Mouse (Mus musculus) regulatory T cell (primary cell): ENCODE data around the gene Acaca.

Experiments
- in situ Hi-C: fragments of 300-600 bp; cut with MboI, MseI; formaldehyde crosslinking; loops from one replicate; pipeline ENCODE4 v1.15.1; 2025; ENCODE audit warnings: high pct_unique_total_duplicates

The Acaca gene

GRCm38 (mm10) chr11:84210876-84211275 lies 81.4 kb downstream of the Acaca start:
- in situ Hi-C loops: no loop called here

GRCm38 (mm10) chr11:84218951-84219350 lies 89.5 kb downstream of the Acaca start:
- in situ Hi-C loops: no loop called here

GRCm38 (mm10) chr11:84243562-84243961 lies 114.1 kb downstream of the Acaca start:
- in situ Hi-C loops: no loop called here

- in situ Hi-C loops: no loop called here
Measured at GRCm38 (mm10) chr11:84247370-84247769, 117.9 kb downstream of the Acaca start.

GRCm38 (mm10) chr11:84251170-84251569 lies 121.7 kb downstream of the Acaca start:
- in situ Hi-C loops: no loop called here

- in situ Hi-C loops: no loop called here
Measured at GRCm38 (mm10) chr11:84252425-84252824, 123.0 kb downstream of the Acaca start.

GRCm38 (mm10) chr11:84255879-84256278 lies 126.4 kb downstream of the Acaca start:
- in situ Hi-C loops: no loop called here

GRCm38 (mm10) chr11:84258053-84258710 lies 128.7 kb downstream of the Acaca start:
- in situ Hi-C loops: no loop called here

GRCm38 (mm10) chr11:84264490-84264889 lies 135.0 kb downstream of the Acaca start:
- in situ Hi-C loops: no loop called here

GRCm38 (mm10) chr11:84268068-84268467 lies 138.6 kb downstream of the Acaca start:
- in situ Hi-C loops: no loop called here

GRCm38 (mm10) chr11:84270511-84270910 lies 141.0 kb downstream of the Acaca start:
- in situ Hi-C loops: loop anchor here (10.0 kb wide), 1 partner anchor 544 kb away; the partner anchor contains the start of gene Mrm1

- in situ Hi-C loops: loop anchor here (10.0 kb wide), 1 partner anchor 543 kb away; the partner anchor contains the start of gene Mrm1
Measured at GRCm38 (mm10) chr11:84271948-84272347, 142.5 kb downstream of the Acaca start.

- in situ Hi-C loops: loop anchor here (10.0 kb wide), 1 partner anchor 542 kb away; the partner anchor contains the start of gene Mrm1
Measured at GRCm38 (mm10) chr11:84272574-84272973, 143.1 kb downstream of the Acaca start.

GRCm38 (mm10) chr11:84276979-84277378 lies 147.5 kb downstream of the Acaca start:
- in situ Hi-C loops: loop anchor here (5.0 to 10.0 kb wide), 2 partner anchors 45 to 538 kb away; partner anchors contain the start of gene Mrm1

- in situ Hi-C loops: no loop called here
Measured at GRCm38 (mm10) chr11:84281280-84281679, 151.8 kb downstream of the Acaca start.

- in situ Hi-C loops: no loop called here
Measured at GRCm38 (mm10) chr11:84282944-84283703, 153.7 kb downstream of the Acaca start.

GRCm38 (mm10) chr11:84290781-84291180 lies 161.3 kb downstream of the Acaca start:
- in situ Hi-C loops: no loop called here

- in situ Hi-C loops: no loop called here
Measured at GRCm38 (mm10) chr11:84292532-84292931, 163.1 kb downstream of the Acaca start.

GRCm38 (mm10) chr11:84293288-84293687 lies 163.8 kb downstream of the Acaca start:
- in situ Hi-C loops: no loop called here

GRCm38 (mm10) chr11:84296337-84296736 lies 166.9 kb downstream of the Acaca start:
- in situ Hi-C loops: no loop called here

- in situ Hi-C loops: no loop called here
Measured at GRCm38 (mm10) chr11:84305474-84305873, 176.0 kb downstream of the Acaca start.

GRCm38 (mm10) chr11:84306158-84306742 lies 176.8 kb downstream of the Acaca start:
- in situ Hi-C loops: no loop called here
